Mouse (Mus musculus): ENCODE data around the gene Spag17. TPM values are rescaled to one million over a fixed set of nuclear protein-coding genes. Genes with fewer than 3 reads are reported as not detected.

The Spag17 gene
- polyA plus RNA-seq, 1 experiment from 2014 or later = 0.13 TPM

DNA sequence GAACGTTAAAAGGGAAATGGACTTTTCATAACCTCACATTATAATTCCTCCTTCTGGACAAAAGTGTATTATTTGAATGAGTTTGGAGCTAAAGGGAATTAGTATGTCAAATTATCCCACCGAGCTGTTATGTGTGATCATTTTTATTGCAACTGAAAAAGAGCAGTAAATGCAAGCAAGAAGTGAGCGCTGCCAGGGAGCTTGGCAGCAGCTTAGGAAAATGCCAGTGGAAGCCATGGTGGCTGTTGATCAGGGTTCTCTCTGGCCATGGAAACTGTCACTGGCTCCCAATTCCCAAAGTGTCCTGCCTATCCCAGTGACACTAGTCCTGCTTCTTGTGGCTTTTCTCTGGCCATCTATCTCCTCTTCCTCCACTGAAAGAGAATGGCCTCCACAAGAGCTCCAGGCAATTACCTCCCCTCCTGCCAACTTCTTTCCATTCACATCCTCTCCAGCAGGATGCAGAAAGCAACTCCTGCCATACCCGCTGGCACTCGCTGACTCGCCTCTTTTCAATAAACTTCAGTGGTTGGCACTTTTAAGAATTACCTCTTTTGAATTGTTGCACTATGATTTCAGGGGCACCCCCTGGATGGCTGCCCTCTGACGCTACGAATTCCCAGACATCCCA, 28.7 kb downstream of the Spag17 start:
- Histone ChIP-seq H3K9ac (ENCODE audit: low read depth, low read length) (no peak overlapping the region), H3K36me3 (ENCODE audit: control insufficient read depth, insufficient read depth) (no peaks in the 10 kb centered on the region), H3K27me3 (replicated peaks; ENCODE audit: control insufficient read depth, insufficient read depth, low read length) (no peaks in the 10 kb centered on the region), H3K4me1 (replicated peaks; ENCODE audit: control insufficient read depth, insufficient read depth, low read length) (no peaks in the 10 kb centered on the region), H3K4me2 (replicated peaks; ENCODE audit: low read depth) (no peak overlapping the region), H3K9me3 (ENCODE audit: control insufficient read depth) (no peaks in the 10 kb centered on the region), H3K4me3 (ENCODE audit: low read depth, low read length) (no peak overlapping the region), H3K27ac (ENCODE audit: low read depth, low read length) (no peak overlapping the region)
- ATAC-seq = no peak
- WGBS = 89% methylated on average over 8 of the region's 8 CpGs
- no peak for TF ChIP-seq CTCF (IDR thresholded peaks at IDR 0.05; ENCODE audit: low read depth)

GRCm38 (mm10) chr3:99922944-99923343, 37.7 kb downstream of the Spag17 start:
- Histone ChIP-seq H3K9ac (ENCODE audit: low read depth, low read length) (no peak overlapping the region), H3K36me3 (ENCODE audit: control insufficient read depth, insufficient read depth) (no peaks in the 10 kb centered on the region), H3K4me3 (ENCODE audit: low read depth, low read length) (no peak overlapping the region), H3K9me3 (ENCODE audit: control insufficient read depth) (no peaks in the 10 kb centered on the region), H3K27ac (ENCODE audit: low read depth, low read length) (no peak overlapping the region), H3K4me2 (replicated peaks; ENCODE audit: low read depth) (no peak overlapping the region), H3K4me1 (replicated peaks; ENCODE audit: control insufficient read depth, insufficient read depth, low read length) (no peaks in the 10 kb centered on the region), H3K27me3 (replicated peaks; ENCODE audit: control insufficient read depth, insufficient read depth, low read length) (no peaks in the 10 kb centered on the region)
- TF ChIP-seq CTCF (IDR thresholded peaks at IDR 0.05; ENCODE audit: low read depth) = peak; percentile 58
- 72% methylated on average over 3 of the region's 3 CpGs for WGBS
- ATAC-seq = no peak

GRCm38 (mm10) chr3:99930920-99931620, 45.9 kb downstream of the Spag17 start:
- H3K4me1 ChIP-seq (replicated peaks; ENCODE audit: control insufficient read depth, insufficient read depth, low read length) = 0 out of 2 replicates have a peak, but pooled peaks cover 16% of the 10 kb centered on the region
- no peak for TF ChIP-seq CTCF (IDR thresholded peaks at IDR 0.05; ENCODE audit: low read depth)
- no peaks in the 10 kb centered on the region for H3K27me3 ChIP-seq (replicated peaks; ENCODE audit: control insufficient read depth, insufficient read depth, low read length)
- no peaks in the 10 kb centered on the region for H3K36me3 ChIP-seq (ENCODE audit: control insufficient read depth, insufficient read depth)
- H3K9ac ChIP-seq (ENCODE audit: low read depth, low read length) = no peak overlapping the region
- ATAC-seq = peak; percentile 84
- WGBS = 36% methylated on average over 12 of the region's 12 CpGs
- H3K4me2 ChIP-seq (replicated peaks; ENCODE audit: low read depth) = peak overlapping the region; percentile 51
- peak overlapping the region; percentile 68 for H3K27ac ChIP-seq (ENCODE audit: low read depth, low read length)
- H3K9me3 ChIP-seq (ENCODE audit: control insufficient read depth) = no peaks in the 10 kb centered on the region
- H3K4me3 ChIP-seq (ENCODE audit: low read depth, low read length) = no peak overlapping the region

GRCm38 (mm10) chr3:99936159-99936558, 51.0 kb downstream of the Spag17 start:
- Histone ChIP-seq H3K4me3 (ENCODE audit: low read depth, low read length) (no peak overlapping the region), H3K27me3 (replicated peaks; ENCODE audit: control insufficient read depth, insufficient read depth, low read length) (no peaks in the 10 kb centered on the region), H3K36me3 (ENCODE audit: control insufficient read depth, insufficient read depth) (no peaks in the 10 kb centered on the region), H3K9ac (ENCODE audit: low read depth, low read length) (no peak overlapping the region), H3K9me3 (ENCODE audit: control insufficient read depth) (no peaks in the 10 kb centered on the region), H3K27ac (ENCODE audit: low read depth, low read length) (no peak overlapping the region), H3K4me2 (replicated peaks; ENCODE audit: low read depth) (no peak overlapping the region), H3K4me1 (replicated peaks; ENCODE audit: control insufficient read depth, insufficient read depth, low read length) (no peaks in the 10 kb centered on the region)
- ATAC-seq = peak; percentile 45; the same call in 1 of the 2 replicates
- 29% methylated on average over 1 of the region's 1 CpGs for WGBS
- peak; percentile 83 for TF ChIP-seq CTCF (IDR thresholded peaks at IDR 0.05; ENCODE audit: low read depth)

GRCm38 (mm10) chr3:99938611-99939286, 53.5 kb downstream of the Spag17 start:
- 36% methylated on average over 8 of the region's 8 CpGs for WGBS
- peak; percentile 75 for TF ChIP-seq CTCF (IDR thresholded peaks at IDR 0.05; ENCODE audit: low read depth)
- ATAC-seq = no peak

GRCm38 (mm10) chr3:99945171-99945570, 60.0 kb downstream of the Spag17 start:
- H3K9ac ChIP-seq (ENCODE audit: low read depth, low read length) = no peak overlapping the region
- no peak for ATAC-seq
- no peaks in the 10 kb centered on the region for H3K4me1 ChIP-seq (replicated peaks; ENCODE audit: control insufficient read depth, insufficient read depth, low read length)
- H3K4me3 ChIP-seq (ENCODE audit: low read depth, low read length) = no peak overlapping the region
- no peaks in the 10 kb centered on the region for H3K9me3 ChIP-seq (ENCODE audit: control insufficient read depth)
- WGBS = 53% methylated on average over 2 of the region's 2 CpGs
- no peaks in the 10 kb centered on the region for H3K27me3 ChIP-seq (replicated peaks; ENCODE audit: control insufficient read depth, insufficient read depth, low read length)
- no peak overlapping the region for H3K4me2 ChIP-seq (replicated peaks; ENCODE audit: low read depth)
- TF ChIP-seq CTCF (IDR thresholded peaks at IDR 0.05; ENCODE audit: low read depth) = no peak
- H3K27ac ChIP-seq (ENCODE audit: low read depth, low read length) = no peak overlapping the region
- H3K36me3 ChIP-seq (ENCODE audit: control insufficient read depth, insufficient read depth) = no peaks in the 10 kb centered on the region

More at GRCm38 (mm10) chr3:99938611-99939286, 53.5 kb downstream of the Spag17 start:
- Histone ChIP-seq H3K4me1 (replicated peaks; ENCODE audit: control insufficient read depth, insufficient read depth, low read length) (no peaks in the 10 kb centered on the region), H3K27ac (ENCODE audit: low read depth, low read length) (no peak overlapping the region), H3K4me2 (replicated peaks; ENCODE audit: low read depth) (no peak overlapping the region), H3K4me3 (ENCODE audit: low read depth, low read length) (no peak overlapping the region), H3K9me3 (ENCODE audit: control insufficient read depth) (no peaks in the 10 kb centered on the region), H3K27me3 (replicated peaks; ENCODE audit: control insufficient read depth, insufficient read depth, low read length) (no peaks in the 10 kb centered on the region), H3K36me3 (ENCODE audit: control insufficient read depth, insufficient read depth) (no peaks in the 10 kb centered on the region), H3K9ac (ENCODE audit: low read depth, low read length) (no peak overlapping the region)
